Mouse (Mus musculus): ENCODE results near the gene Psph.
"Not testable (repeated sequence)": the region's sequence is repeated elsewhere in the genome, so short reads cannot be mapped to it uniquely, and the experiment has no call there.

DNA sequence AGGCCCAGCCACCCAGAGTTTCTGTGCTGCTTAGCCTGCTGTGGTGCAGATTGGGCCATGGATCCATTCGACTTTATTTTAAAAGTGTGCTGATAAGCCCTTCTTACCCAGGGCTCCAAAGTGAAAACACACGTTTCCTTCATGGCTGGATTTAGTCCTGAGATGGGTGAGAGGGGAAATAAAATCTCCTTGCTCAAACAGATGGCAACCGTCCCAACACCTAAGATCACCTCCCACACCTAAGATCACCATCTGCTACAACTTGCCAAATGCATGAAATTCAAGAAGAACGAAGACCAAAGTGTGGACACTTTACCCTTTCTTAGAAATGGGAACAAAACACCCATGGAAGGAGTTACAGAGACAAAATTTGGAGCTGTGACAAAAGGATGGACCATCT lies 13.9 kb downstream of the Psph start:
- TF ChIP-seq SIN3A (IDR thresholded peaks at IDR 0.05; ENCODE audit: low read length); SMC3 (IDR thresholded peaks at IDR 0.05; ENCODE audit: low read depth, low read length); CTCF (IDR thresholded peaks at IDR 0.05 in 2 of 3, conservative IDR thresholded peaks at IDR 0.05 in 1 of 3; ENCODE audit: control insufficient read depth in 1 of 3, insufficient read depth in 1 of 3, low read depth in 2 of 3, low read length in 3 of 3, poor library complexity in 1 of 3, severe bottlenecking in 1 of 3); POLR2AphosphoS5 (IDR thresholded peaks at IDR 0.05; ENCODE audit: borderline replicate concordance, low read depth, low read length); TAL1 (IDR thresholded peaks at IDR 0.05; ENCODE audit: low read length); POLR2A (IDR thresholded peaks at IDR 0.05; ENCODE audit: control insufficient read depth in 1 of 2, insufficient read depth in 1 of 2, low read depth in 1 of 2, low read length in 2 of 2, poor library complexity in 1 of 2): not testable (repeated sequence)

Data from MEL (cell line).